Mouse (Mus musculus) stomach, postnatal 0 days (tissue): Measurements from ENCODE around the gene Prkg2. TPM values are rescaled to one million over a fixed set of nuclear protein-coding genes. Genes with fewer than 3 reads are reported as not detected.
A peak's percentile ranks its signal among the peaks of the same experiment; 100 is the strongest.

Experiments used
- ATAC-seq: fragments of 200-750 bp; cut with Nextera tagmentation; 2 replicates; pipeline ENCODE4 v1.8.0; 2017; ENCODE audit not compliant: low FRiP score, low TSS enrichment
- DNase-seq: peaks from one replicate; pipeline ENCODE4 v3.0.0-alpha.2; 2016; ENCODE audit warnings: low spot score
- H3K27ac ChIP-seq: fragments of 300-500 bp; sonication (generic); replicated peaks from 2 replicates; pipeline ENCODE4 v1.5.1; 2014; ENCODE audit warnings: mild to moderate bottlenecking, control low read depth
- H3K27me3 ChIP-seq: fragments of 300-500 bp; sonication (generic); 2 replicates; pipeline ENCODE4 v1.6.1; 2014; ENCODE audit warnings: low read length; ENCODE audit not compliant: control insufficient read depth, insufficient read depth
- H3K36me3 ChIP-seq: fragments of 300-500 bp; sonication (generic); 2 replicates; pipeline ENCODE4 v1.6.1; 2014; ENCODE audit warnings: low read length, mixed read lengths; ENCODE audit not compliant: control insufficient read depth, insufficient read depth
- H3K4me1 ChIP-seq: fragments of 300-500 bp; sonication (generic); replicated peaks from 2 replicates; pipeline ENCODE4 v1.6.1; 2014; ENCODE audit warnings: antibody characterized with exemption; ENCODE audit not compliant: control insufficient read depth, insufficient read depth
- H3K4me2 ChIP-seq: fragments of 300-500 bp; sonication (generic); replicated peaks from 2 replicates; pipeline ENCODE4 v1.6.1; 2014; ENCODE audit warnings: low read depth, mild to moderate bottlenecking, control low read depth, moderate library complexity
- H3K4me3 ChIP-seq: fragments of 300-500 bp; sonication (generic); 2 replicates; pipeline ENCODE4 v1.5.1; 2014; ENCODE audit warnings: low read depth, low read length, control low read depth
- H3K9ac ChIP-seq: fragments of 300-500 bp; sonication (generic); 2 replicates; pipeline ENCODE4 v1.6.1; 2014; ENCODE audit warnings: mild to moderate bottlenecking, low read length, control low read depth, mixed read lengths
- H3K9me3 ChIP-seq: fragments of 300-500 bp; sonication (generic); 2 replicates; pipeline ENCODE4 v1.6.1; 2016; ENCODE audit warnings: low read length; ENCODE audit not compliant: control insufficient read depth
- CTCF ChIP-seq: IDR thresholded peaks from 2 replicates; pipeline ENCODE4 v1.5.1; 2016; ENCODE audit warnings: antibody characterized with exemption, low read depth, mild to moderate bottlenecking, moderate library complexity
- EP300 ChIP-seq: optimal IDR thresholded peaks from 2 replicates; pipeline ENCODE3; 2016; ENCODE audit warnings: antibody characterized with exemption
- WGBS: fragments of 180-500 bp; shearing (Covaris S2); extraction: QIAGEN DNeasy Blood & Tissue Kit; methylation state at CpG from one replicate; pipeline ENCODE4 v1.1.7; 2014; 5-methylcytosine and 5-hydroxymethylcytosine counted together
- polyA plus RNA-seq: library from polyadenylated mRNA; unstranded; fragments of >200 nt; fragmentation: Nextera tagmentation; extraction: Ambion mirVana; gene quantifications from 2 replicates; pipeline ENCODE4 v1.2.1, GENCODE M21; 2015

The Prkg2 gene
- polyA plus RNA-seq, 1 experiment from 2014 or later, result 0.67 TPM

DNA sequence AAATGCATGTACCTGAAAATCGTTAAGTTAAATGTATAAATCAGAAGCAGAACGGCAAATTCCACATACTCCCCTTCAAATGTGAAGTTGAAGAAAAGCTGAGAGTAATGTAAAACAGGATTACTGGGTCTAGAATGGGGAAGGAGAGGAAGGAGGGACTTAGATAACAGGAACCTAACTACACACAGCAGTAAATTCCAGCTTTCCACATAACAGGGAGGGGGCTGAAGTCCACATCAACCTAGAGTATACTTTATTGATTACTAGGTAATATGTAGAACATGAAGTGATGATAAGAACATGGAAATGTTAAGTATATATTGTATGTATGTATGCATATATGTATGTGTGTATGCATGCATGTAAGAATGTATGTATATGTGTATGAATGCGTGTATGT is 114.2 kb downstream of the Prkg2 start:
- no peak overlapping the region for H3K4me3 ChIP-seq
- no peaks in the 10 kb centered on the region for H3K27me3 ChIP-seq
- ATAC-seq (no peak), DNase-seq (no peak)
- no peak overlapping the region for H3K4me2 ChIP-seq
- WGBS, result 84% methylated on average over 3 of the region's 3 CpGs
- no peak overlapping the region for H3K27ac ChIP-seq
- H3K36me3 ChIP-seq, result no peaks in the 10 kb centered on the region
- no peak overlapping the region for H3K9ac ChIP-seq
- H3K9me3 ChIP-seq, result no peaks in the 10 kb centered on the region
- H3K4me1 ChIP-seq, result no peaks in the 10 kb centered on the region
- TF ChIP-seq EP300 (no peak), CTCF (no peak)

GRCm38 (mm10) chr5:98921608-98922007 is 115.5 kb downstream of the Prkg2 start:
- TF ChIP-seq CTCF (no peak), EP300 (no peak)
- Histone ChIP-seq H3K27me3 (no peaks in the 10 kb centered on the region), H3K9ac (no peak overlapping the region), H3K4me1 (no peaks in the 10 kb centered on the region), H3K36me3 (no peaks in the 10 kb centered on the region), H3K4me2 (no peak overlapping the region), H3K27ac (no peak overlapping the region), H3K4me3 (no peak overlapping the region), H3K9me3 (no peaks in the 10 kb centered on the region)
- DNase-seq (no peak), ATAC-seq (no peak)
- 62% methylated on average over 1 of the region's 1 CpGs for WGBS

- no peaks in the 10 kb centered on the region for H3K9me3 ChIP-seq
- ATAC-seq, result no peak
- no peak overlapping the region for H3K4me3 ChIP-seq
- no peaks in the 10 kb centered on the region for H3K27me3 ChIP-seq
- H3K4me2 ChIP-seq, result no peak overlapping the region
- no peaks in the 10 kb centered on the region for H3K36me3 ChIP-seq
- H3K4me1 ChIP-seq, result no peaks in the 10 kb centered on the region
- 85% methylated on average over 5 of the region's 5 CpGs for WGBS
- H3K9ac ChIP-seq, result no peak overlapping the region
- no peak overlapping the region for H3K27ac ChIP-seq
- peak; percentile 29 for DNase-seq
- TF ChIP-seq CTCF, result no peak
- no peak for TF ChIP-seq EP300
Measured at GRCm38 (mm10) chr5:98918716-98919115, 118.4 kb downstream of the Prkg2 start.

GRCm38 (mm10) chr5:98902339-98902738 is 134.8 kb downstream of the Prkg2 start:
- TF ChIP-seq CTCF, result peak; percentile 74
- no peak for TF ChIP-seq EP300
- no peak overlapping the region for H3K4me2 ChIP-seq
- no peak for ATAC-seq
- no peaks in the 10 kb centered on the region for H3K27me3 ChIP-seq
- H3K27ac ChIP-seq, result no peak overlapping the region
- 69% methylated on average over 4 of the region's 4 CpGs for WGBS
- H3K9me3 ChIP-seq, result no peaks in the 10 kb centered on the region
- no peaks in the 10 kb centered on the region for H3K36me3 ChIP-seq
- H3K4me1 ChIP-seq, result no peaks in the 10 kb centered on the region
- no peak overlapping the region for H3K4me3 ChIP-seq
- no peak overlapping the region for H3K9ac ChIP-seq
- no peak for DNase-seq

DNA sequence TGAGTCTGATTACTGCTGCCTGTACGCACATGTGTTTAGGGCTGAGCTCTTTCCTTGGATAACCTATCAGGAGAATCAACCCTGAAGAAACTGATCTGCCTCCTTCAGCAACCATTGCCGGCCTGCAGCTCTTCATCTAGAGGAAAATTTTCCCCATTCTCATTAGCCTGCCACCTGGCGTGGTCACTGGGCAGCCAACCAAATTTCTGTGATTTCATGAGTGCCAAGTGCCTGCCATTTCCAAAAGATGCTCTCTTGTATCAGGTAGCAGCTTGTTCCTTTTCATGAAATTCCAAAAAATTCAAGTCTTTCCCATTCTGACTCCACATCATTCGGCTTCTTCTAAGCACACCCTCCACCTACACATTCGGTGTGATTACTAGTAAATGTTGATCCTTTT is 136.2 kb downstream of the Prkg2 start:
- no peak for DNase-seq
- WGBS, result 82% methylated on average over 5 of the region's 5 CpGs
- no peaks in the 10 kb centered on the region for H3K27me3 ChIP-seq
- TF ChIP-seq CTCF (no peak), EP300 (no peak)
- no peak overlapping the region for H3K4me3 ChIP-seq
- H3K9ac ChIP-seq, result no peak overlapping the region
- no peaks in the 10 kb centered on the region for H3K4me1 ChIP-seq
- no peaks in the 10 kb centered on the region for H3K36me3 ChIP-seq
- H3K4me2 ChIP-seq, result no peak overlapping the region
- no peaks in the 10 kb centered on the region for H3K9me3 ChIP-seq
- H3K27ac ChIP-seq, result no peak overlapping the region
- no peak for ATAC-seq

GRCm38 (mm10) chr5:98897946-98898345 is 139.2 kb downstream of the Prkg2 start:
- Histone ChIP-seq H3K4me2 (no peak overlapping the region), H3K4me3 (no peak overlapping the region), H3K9ac (no peak overlapping the region), H3K4me1 (no peaks in the 10 kb centered on the region), H3K9me3 (no peaks in the 10 kb centered on the region), H3K27me3 (no peaks in the 10 kb centered on the region), H3K27ac (no peak overlapping the region), H3K36me3 (no peaks in the 10 kb centered on the region)
- no peak for ATAC-seq
- DNase-seq, result no peak
- TF ChIP-seq EP300 (no peak), CTCF (no peak)

DNA sequence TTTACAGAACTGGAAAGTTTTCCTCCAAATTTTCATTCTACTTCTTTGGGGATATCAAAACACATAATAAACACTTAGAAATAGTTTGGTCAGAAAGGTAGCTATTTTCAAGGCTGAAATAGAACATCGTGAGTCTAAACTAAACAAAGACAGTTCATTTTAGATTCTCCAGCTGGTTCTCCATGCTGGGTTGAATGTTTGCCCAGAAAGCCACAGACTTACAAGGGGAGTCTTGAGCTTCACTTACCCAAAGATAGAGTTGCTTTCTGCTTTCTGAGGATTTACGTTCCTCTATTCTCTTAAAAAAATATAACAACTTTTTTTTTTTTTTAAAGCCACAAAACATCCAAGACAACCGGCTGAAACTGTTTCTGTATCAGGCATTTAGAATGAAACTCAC is 142.9 kb downstream of the Prkg2 start:
- no peak for ATAC-seq
- no peaks in the 10 kb centered on the region for H3K36me3 ChIP-seq
- DNase-seq, result no peak
- H3K27ac ChIP-seq, result no peak overlapping the region
- no peak overlapping the region for H3K4me2 ChIP-seq
- 43% methylated on average over 3 of the region's 3 CpGs for WGBS
- H3K4me3 ChIP-seq, result no peak overlapping the region
- H3K27me3 ChIP-seq, result no peaks in the 10 kb centered on the region
- H3K9ac ChIP-seq, result no peak overlapping the region
- TF ChIP-seq CTCF (no peak), EP300 (no peak)
- no peaks in the 10 kb centered on the region for H3K4me1 ChIP-seq
- H3K9me3 ChIP-seq, result no peaks in the 10 kb centered on the region
